Mouse (Mus musculus) mouse embryonic stem cell (cell line): Measurements from ENCODE around the gene Spint1.

ENCODE experiments used
- in situ Hi-C, 2 experiments: fragments of 300-500 bp; cut with MboI; formaldehyde crosslinking; loops; 1 replicate in 1 of 2; 3 replicates in 1 of 2; pipeline ENCODE4 v1.14.3; 2019 to 2020; ENCODE audit warnings: low sequenced_read_pairs in 2 of 2, low pct_unique_long_range_greater_than_20kb in 1 of 2, mixed read lengths in 1 of 2; ENCODE audit not compliant: unreplicated experiment in 1 of 2

Spint1 gene

GRCm38 (mm10) chr2:119240075-119240818 lies 3.1 kb downstream of the Spint1 start:
- in situ Hi-C loops: no loop called here

DNA sequence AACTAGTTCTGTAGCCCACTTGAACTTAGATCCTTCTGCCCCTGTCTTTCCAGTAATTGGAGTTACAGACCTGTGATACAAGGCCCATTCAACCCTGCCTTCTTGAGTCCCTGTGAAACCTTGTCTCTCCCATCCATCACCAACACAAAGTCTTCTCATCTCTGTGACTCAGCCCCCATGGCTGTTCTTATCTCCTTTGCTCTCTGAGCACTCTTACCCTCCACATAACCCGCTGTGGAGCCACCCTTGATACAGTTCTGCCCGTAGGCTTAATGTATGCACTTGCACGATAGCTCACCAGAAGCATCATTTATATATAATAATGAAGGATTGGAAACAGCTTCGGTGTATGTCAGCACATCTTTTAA lies 3.6 kb downstream of the Spint1 start:
- in situ Hi-C loops: no loop called here

GRCm38 (mm10) chr2:119242548-119242947 lies 5.4 kb downstream of the Spint1 start:
- in situ Hi-C loops: no loop called here

- in situ Hi-C loops: no loop called here
These were observed 8.1 kb downstream of the Spint1 start for GRCm38 (mm10) chr2:119245246-119245645.

- in situ Hi-C loops: no loop called here
These were observed 10.7 kb downstream of the Spint1 start for GRCm38 (mm10) chr2:119247904-119248303.

GRCm38 (mm10) chr2:119249592-119250061 lies 12.5 kb downstream of the Spint1 start:
- in situ Hi-C loops: loop anchor here (5.0 kb wide), 1 partner anchor 38 kb away; the partner anchor contains the start of gene Vps18 (in 2 of the 2)

GRCm38 (mm10) chr2:119250377-119250776 lies 13.2 kb downstream of the Spint1 start:
- in situ Hi-C loops: loop anchor here (5.0 kb wide), 1 partner anchor 37 kb away; the partner anchor contains the start of gene Vps18 (in 2 of the 2)

DNA sequence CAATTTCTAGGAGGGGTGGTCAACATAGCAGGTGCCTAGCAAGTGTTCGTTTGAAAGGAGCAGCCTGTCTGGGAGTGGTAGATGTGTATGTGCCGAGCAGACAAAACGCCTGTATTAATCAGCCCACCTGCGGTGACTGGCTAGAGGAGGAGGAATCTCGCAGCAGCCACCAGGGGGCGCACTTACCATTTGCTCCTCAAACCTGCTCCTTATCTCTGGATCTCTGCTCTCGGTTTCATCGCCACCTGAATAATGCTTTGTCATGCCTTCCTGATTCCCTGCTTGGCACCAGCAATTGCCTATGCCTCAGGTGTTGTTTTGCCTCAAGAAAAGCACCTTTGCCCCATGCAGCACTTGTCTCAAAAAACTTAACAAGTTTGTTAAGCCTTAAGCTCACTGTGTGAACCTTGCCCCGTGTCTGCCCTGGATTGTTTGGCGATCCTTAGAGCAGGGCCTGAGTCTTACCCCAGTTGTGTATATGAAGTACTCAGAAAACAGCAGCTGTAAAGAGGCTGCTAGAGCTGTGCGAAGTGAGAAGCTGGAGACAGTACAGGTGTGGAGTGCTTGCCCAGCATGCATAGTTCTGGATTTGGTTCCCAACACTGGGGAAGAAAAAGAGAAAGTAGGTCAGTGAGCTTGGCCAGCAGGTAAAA lies 13.8 kb downstream of the Spint1 start:
- in situ Hi-C loops: loop anchor here (5.0 kb wide), 1 partner anchor 36 kb away; the partner anchor contains the start of gene Vps18 (in 2 of the 2)

DNA sequence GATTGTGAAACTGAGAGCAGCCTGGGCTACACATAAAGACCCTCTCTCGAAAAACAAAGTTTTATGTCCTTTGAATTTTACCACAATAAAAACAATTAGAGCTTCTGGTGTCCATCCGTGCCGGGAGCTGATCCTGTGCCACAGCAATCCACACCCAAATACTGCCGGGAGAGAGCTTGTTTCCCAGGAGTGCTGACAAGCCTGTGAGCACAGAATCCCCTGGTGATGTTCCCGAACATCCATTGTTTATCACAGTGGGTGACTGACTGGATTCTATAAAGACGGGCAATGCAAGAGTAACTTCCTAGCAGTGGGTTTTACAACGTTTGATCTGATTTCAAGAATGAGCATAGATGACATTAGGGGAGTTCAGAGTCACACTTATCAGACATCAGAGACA lies 17.8 kb downstream of the Spint1 start:
- in situ Hi-C loops: loop anchor here (5.0 kb wide), 1 partner anchor 32 kb away; the partner anchor contains the start of gene Vps18 (in 2 of the 2)

DNA sequence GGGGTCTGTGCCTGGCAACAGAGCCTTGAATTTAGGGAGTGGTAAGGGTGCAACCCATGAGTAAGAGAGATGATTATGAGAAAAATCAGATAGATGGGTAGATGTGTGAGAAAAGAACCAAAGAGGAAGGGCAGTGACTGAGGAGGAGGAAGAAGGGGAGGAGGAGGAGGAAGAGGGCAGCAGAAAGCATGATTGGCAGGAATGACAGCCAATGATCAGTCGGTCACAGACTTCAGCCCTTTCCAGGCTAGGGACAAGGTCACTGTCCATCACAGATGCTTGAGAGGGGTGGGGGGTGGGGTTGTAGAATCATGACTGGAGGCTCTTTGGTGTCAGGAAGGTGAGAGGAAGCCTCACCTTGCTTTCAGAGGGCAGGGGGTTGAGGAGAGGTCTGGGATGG lies 23.4 kb downstream of the Spint1 start:
- in situ Hi-C loops: no loop called here

DNA sequence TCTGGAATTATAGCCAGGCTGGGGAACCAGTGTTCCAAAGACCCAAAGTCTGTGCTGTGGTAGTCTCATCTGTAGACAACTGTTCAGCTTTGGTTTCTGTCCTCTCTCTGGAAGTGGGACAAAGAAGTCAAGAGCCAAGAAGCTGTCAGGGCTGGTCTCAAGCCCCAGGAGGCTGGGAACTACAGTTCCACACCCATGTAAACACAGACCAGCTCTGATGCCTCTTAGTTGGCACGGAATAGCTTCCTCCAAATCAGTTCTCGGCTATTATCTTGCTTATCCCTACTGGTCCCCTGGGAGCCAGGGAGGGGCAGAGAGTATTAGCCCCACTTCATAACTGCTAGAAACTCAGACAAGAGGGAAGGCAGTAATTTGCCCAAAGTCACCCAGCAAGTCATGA lies 24.2 kb downstream of the Spint1 start:
- in situ Hi-C loops: no loop called here

DNA sequence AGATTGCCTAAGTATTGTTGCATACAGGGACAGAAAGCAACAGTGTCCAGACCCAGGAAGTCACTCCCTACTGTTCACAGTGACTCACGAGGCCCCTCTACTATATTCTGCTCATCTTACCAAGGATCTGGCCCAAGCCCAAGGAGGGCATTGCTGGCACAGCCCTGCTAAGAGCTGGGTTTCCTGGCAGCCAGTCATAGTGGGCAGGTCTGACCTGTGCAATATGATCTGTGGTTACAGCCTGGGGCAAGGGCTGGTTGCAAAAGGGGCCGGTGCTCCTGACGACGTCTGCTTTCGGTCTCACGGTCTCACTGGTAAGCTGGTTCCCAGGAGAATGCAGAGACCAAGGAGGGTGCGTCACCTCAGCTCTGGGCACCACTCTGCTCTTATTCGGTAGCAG lies 25.8 kb downstream of the Spint1 start:
- in situ Hi-C loops: no loop called here

DNA sequence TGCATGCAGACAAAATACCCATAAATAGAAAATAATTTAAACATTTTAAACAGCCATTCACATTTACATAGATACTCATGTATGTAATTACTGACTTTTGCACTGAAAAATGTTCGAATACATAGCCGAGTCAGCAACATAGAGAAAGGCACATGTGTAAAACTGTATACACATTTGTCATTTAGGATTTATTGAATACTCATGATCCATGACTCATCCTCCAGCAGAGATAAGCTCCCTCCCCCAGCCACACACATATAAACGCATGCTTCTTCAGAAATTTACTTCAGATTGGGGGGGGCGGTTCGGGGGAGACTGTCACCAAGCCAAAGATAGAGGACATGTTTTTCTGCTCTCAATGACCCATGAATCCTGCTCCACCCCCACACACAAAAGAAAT lies 26.7 kb downstream of the Spint1 start:
- in situ Hi-C loops: no loop called here

- in situ Hi-C loops: no loop called here
These were observed 33.1 kb downstream of the Spint1 start for GRCm38 (mm10) chr2:119270286-119270642.

DNA sequence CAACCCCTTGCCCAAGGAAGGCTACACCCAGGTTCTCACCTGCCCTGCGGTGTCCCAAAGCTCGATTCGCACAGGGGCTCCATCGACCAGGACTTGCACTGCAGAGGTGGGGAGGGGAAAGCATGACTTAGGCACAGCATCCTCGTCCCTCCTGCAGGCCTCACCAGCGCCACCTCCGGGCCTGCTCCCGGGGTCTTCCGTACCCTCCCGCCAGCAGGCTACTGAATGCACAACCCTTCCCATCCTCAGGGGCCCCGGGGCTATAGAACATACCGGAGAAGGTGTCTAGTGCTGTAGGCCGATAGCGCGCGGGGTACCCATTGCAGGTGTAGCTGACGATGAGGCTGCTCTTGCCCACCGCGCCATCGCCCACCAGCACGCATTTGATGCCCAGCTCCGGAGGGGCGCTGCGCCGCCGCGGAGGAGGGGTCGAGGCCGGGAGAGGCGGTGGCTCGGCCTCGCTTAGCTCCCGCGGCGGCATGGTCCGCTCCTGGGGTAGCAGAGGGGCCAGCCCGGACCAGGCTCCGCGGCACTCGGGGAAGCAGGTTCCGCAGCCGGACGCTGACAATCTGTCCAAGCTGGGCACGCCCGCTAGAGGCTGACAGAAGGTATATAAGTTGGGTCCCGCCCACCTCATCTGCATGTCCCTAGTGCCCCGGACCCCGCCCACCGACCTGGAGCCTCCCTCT lies 33.6 kb downstream of the Spint1 start, which contains the start of gene Rhov:
Rhov (minus strand) TSS at position 630 of the 689 bp plus-strand sequence.
- in situ Hi-C loops: no loop called here

DNA sequence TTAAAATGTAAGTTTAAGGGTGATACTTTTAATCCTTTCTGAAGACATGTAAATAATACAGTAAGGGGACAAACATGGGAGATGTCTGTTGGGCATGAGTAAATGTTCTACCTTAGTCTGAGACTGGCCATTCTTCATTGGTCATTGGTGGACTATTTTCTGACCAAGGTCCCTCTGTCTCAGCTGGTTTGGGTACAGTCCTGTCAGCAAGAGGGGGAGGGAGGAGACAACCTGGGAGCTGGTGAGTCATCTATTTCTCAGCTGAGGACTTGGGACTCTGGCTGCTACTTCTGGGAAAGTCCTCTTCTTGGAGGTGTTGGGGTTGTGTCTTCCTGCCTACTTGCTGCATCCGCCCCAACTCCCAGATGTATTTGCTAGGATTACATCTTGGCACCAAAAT lies 37.0 kb downstream of the Spint1 start:
- in situ Hi-C loops: no loop called here

DNA sequence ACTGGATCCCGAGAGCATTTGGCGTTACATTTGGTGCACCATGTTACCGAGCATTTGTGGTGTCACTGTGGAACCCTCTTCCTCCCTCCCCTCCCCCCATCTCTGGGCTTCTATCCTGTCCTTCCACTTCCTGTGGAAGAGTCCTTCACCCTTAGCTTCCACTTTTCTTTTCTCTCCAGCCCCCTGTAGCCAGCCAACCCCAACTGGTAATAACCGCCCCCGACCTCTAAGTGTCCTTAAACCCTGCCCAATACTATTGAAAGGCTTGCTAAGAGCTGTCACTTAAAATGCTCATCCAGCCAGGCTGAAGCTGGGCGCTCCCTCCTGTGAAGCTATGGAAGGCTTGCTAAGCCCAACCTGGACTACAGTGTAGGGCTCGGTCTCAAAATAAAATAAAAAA lies 39.8 kb downstream of the Spint1 start:
- in situ Hi-C loops: no loop called here

DNA sequence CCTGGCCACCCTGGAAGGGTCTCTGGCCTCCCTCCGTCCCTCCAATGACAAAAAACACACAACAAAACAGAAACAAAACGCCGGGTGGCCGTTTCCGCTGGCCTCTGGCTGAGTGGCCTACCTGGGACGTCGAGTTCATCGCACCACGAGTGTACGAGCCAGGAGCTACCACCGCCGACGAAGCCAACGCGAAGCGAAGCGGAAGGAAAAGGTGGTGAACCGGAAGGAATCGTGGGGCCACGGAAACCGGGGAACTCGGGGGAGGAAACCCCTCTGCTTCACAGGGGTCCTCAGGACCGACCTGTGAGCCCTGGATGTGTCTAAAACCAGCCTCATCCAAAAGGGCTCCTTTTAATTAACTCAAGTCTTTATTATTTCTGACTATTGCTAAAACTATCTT lies 40.6 kb downstream of the Spint1 start:
- in situ Hi-C loops: no loop called here

- in situ Hi-C loops: no loop called here
These were observed 44.9 kb downstream of the Spint1 start for GRCm38 (mm10) chr2:119281899-119282565.
